Mouse (Mus musculus) limb, embryonic 10.5 days (tissue): ENCODE data around the gene Ccn5. TPM values are rescaled to one million over a fixed set of nuclear protein-coding genes. Genes with fewer than 3 reads are reported as not detected.

Source experiments
- DNase-seq: peaks from one replicate; pipeline ENCODE4 v3.0.0-alpha.2; 2017; ENCODE audit warnings: low spot score
- H3K27ac ChIP-seq: fragments of 300-500 bp; sonication (generic); 2 replicates; pipeline ENCODE4 v1.5.1; 2016; ENCODE audit warnings: mild to moderate bottlenecking
- H3K27me3 ChIP-seq: fragments of 300-500 bp; sonication (generic); 2 replicates; pipeline ENCODE4 v1.6.1; 2016; ENCODE audit warnings: low read depth, mild to moderate bottlenecking; ENCODE audit not compliant: poor library complexity, severe bottlenecking
- H3K36me3 ChIP-seq: fragments of 300-500 bp; sonication (generic); 2 replicates; pipeline ENCODE4 v1.6.1; 2016; ENCODE audit warnings: mild to moderate bottlenecking, moderate library complexity
- H3K4me1 ChIP-seq: fragments of 300-500 bp; sonication (generic); 2 replicates; pipeline ENCODE4 v1.6.1; 2016
- H3K4me3 ChIP-seq: fragments of 300-500 bp; sonication (generic); 2 replicates; pipeline ENCODE4 v1.5.1; 2016; ENCODE audit warnings: mild to moderate bottlenecking, moderate library complexity
- H3K9me3 ChIP-seq: fragments of 300-500 bp; sonication (generic); replicated peaks from 2 replicates; pipeline ENCODE4 v1.6.1; 2016; ENCODE audit warnings: mild to moderate bottlenecking
- WGBS: fragments of 180-500 bp; shearing (Covaris S2); methylation state at CpG from one replicate; pipeline ENCODE4 v1.1.7; 2016; 5-methylcytosine and 5-hydroxymethylcytosine counted together
- polyA plus RNA-seq: library from polyadenylated mRNA; unstranded; fragments of >200 nt; fragmentation: Nextera tagmentation; extraction: Ambion mirVana; gene quantifications from 2 replicates; pipeline ENCODE4 v1.2.1, GENCODE M21; 2016

Gene Ccn5
- polyA plus RNA-seq, 1 experiment from 2014 or later: 0.61 TPM

DNA sequence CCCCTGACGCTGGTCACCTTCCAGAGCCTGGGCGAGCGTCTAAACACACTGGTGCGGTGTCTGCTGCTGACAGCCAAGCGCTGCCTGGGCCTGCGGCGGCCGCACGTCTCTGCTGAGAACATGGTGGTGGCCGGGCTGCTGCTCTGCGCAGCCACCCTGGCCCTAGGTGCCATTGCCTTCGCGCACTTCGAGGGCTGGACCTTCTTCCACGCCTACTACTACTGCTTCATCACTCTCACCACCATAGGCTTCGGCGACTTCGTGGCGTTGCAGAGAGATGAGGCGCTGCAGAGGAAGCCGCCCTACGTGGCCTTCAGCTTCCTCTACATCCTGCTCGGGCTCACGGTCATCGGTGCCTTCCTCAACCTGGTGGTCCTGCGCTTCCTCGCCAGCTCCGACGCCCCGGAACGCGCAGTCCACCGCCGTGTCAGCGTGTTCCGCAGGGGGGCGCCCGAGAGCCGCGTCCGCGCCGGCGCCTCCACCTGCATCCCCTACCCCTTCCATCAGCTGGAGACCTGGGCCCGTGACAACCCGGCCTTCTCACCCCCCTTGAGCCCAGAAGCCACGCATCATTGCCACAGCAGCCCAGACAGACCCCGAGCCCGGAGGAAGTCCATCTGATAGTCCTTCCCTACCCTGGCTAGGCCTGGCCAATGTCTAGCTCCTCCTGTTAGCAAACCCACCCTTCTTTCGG, 37.7 kb downstream of the Ccn5 start:
- Histone ChIP-seq H3K27me3 (peaks cover 100% of the 10 kb centered on the region), H3K4me3 (peak overlapping the region; percentile 22; the same call in 1 of the 2 replicates), H3K4me1 (peaks cover 18% of the 10 kb centered on the region), H3K27ac (no peak overlapping the region), H3K9me3 (no peaks in the 10 kb centered on the region), H3K36me3 (no peaks in the 10 kb centered on the region)
- WGBS: 16% methylated on average over 50 of the region's 50 CpGs
- DNase-seq: peak; percentile 82

DNA sequence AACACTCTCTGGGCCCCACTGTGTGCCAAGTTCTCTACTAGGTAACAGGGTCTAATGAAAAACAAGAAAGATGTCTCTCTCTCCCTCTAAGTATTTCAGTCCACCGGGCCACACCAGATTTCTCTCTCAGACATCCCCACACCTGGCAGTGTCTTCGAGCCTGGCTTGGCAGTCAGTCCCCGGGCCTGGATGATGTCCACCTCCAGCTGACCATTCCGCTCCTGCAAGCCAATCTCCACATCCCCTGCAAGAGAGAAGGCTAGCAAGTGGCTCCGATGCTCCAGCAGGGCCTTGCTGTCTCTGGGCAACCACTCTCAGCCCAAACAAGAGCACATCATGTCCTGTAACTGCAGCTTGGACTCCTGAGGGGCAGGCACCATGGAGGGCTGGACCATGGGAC, 44.6 kb downstream of the Ccn5 start:
- peaks cover 90% of the 10 kb centered on the region for H3K27me3 ChIP-seq
- no peaks in the 10 kb centered on the region for H3K36me3 ChIP-seq
- no peak overlapping the region for H3K27ac ChIP-seq
- DNase-seq: no peak
- no peaks in the 10 kb centered on the region for H3K9me3 ChIP-seq
- 94% methylated on average over 5 of the region's 5 CpGs for WGBS
- no peak overlapping the region for H3K4me3 ChIP-seq
- H3K4me1 ChIP-seq: peaks cover 26% of the 10 kb centered on the region

- WGBS: 34% methylated on average over 9 of the region's 9 CpGs
- Histone ChIP-seq H3K27me3 (peaks cover 88% of the 10 kb centered on the region), H3K36me3 (no peaks in the 10 kb centered on the region), H3K4me3 (no peak overlapping the region), H3K4me1 (peaks cover 33% of the 10 kb centered on the region), H3K9me3 (no peaks in the 10 kb centered on the region), H3K27ac (no peak overlapping the region)
- peak; percentile 78 for DNase-seq
Measured at GRCm38 (mm10) chr2:163866061-163866460, 45.4 kb downstream of the Ccn5 start.

- Histone ChIP-seq H3K4me3 (no peak overlapping the region), H3K27ac (no peak overlapping the region), H3K36me3 (no peaks in the 10 kb centered on the region), H3K9me3 (no peaks in the 10 kb centered on the region), H3K27me3 (peaks cover 58% of the 10 kb centered on the region), H3K4me1 (peaks cover 31% of the 10 kb centered on the region)
- DNase-seq: no peak
- WGBS: 58% methylated on average over 5 of the region's 5 CpGs
Measured at GRCm38 (mm10) chr2:163869783-163870182, 49.1 kb downstream of the Ccn5 start.

- peaks cover 51% of the 10 kb centered on the region for H3K27me3 ChIP-seq
- DNase-seq: no peak
- WGBS: 81% methylated on average over 4 of the region's 4 CpGs
Measured at GRCm38 (mm10) chr2:163871266-163871665, 50.6 kb downstream of the Ccn5 start.

DNA sequence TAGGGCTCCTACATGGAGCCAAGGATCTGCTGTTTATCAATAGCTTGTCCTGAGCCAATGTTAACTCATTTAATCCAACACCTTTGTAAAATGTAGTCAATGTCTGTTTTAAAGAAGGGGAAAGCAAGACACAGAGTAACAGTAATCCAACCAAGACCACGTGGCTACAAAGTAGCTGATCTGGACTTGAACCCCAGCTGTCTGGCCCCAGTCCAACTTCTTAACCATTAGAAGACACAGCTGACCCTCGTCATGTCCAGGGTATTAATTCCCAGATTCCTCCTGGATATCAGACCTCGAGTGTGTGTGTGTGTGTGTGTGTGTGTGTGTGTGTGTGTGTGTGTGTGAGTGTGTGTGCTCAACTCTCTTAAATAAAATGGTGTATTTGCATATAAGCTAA, 51.2 kb downstream of the Ccn5 start:
- 83% methylated on average over 3 of the region's 3 CpGs for WGBS

More at GRCm38 (mm10) chr2:163871266-163871665, 50.6 kb downstream of the Ccn5 start:
- Histone ChIP-seq H3K36me3 (no peaks in the 10 kb centered on the region), H3K9me3 (no peaks in the 10 kb centered on the region), H3K27ac (no peak overlapping the region), H3K4me1 (peaks cover 21% of the 10 kb centered on the region), H3K4me3 (no peak overlapping the region)

DNA sequence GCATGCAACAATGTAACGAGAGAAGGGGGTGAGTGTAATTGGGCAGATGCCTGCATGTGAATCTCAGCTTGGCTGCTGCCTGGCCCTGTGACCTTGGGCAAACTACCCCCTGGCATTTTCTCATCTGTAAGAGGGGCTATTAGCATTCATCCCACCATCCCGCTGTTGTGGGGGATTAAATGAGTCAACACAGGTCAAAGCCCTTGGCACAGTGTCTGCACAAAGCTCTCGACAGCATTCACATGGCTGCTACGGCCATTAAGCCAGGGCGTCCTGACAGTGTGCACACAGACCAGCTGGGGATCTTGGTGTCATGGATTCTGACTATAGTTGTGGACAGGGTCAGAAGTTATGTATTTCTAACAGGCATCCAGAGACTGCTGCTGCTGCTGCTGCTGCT, 54.2 kb downstream of the Ccn5 start:
- H3K27ac ChIP-seq: no peak overlapping the region
- H3K9me3 ChIP-seq: no peaks in the 10 kb centered on the region
- WGBS: 64% methylated on average over 5 of the region's 5 CpGs
- no peaks in the 10 kb centered on the region for H3K36me3 ChIP-seq
- H3K27me3 ChIP-seq: peaks cover 20% of the 10 kb centered on the region
- H3K4me3 ChIP-seq: no peak overlapping the region
- DNase-seq: no peak
- peaks cover 12% of the 10 kb centered on the region for H3K4me1 ChIP-seq

More for the DNA sequence above, 51.2 kb downstream of the Ccn5 start:
- DNase-seq: no peak
- H3K4me1 ChIP-seq: peaks cover 14% of the 10 kb centered on the region
- H3K9me3 ChIP-seq: no peaks in the 10 kb centered on the region
- no peak overlapping the region for H3K27ac ChIP-seq
- no peak overlapping the region for H3K4me3 ChIP-seq
- H3K27me3 ChIP-seq: peaks cover 44% of the 10 kb centered on the region
- no peaks in the 10 kb centered on the region for H3K36me3 ChIP-seq

- H3K36me3 ChIP-seq: no peaks in the 10 kb centered on the region
- DNase-seq: no peak
- H3K27me3 ChIP-seq: peaks cover 14% of the 10 kb centered on the region
- no peak overlapping the region for H3K27ac ChIP-seq
- H3K4me1 ChIP-seq: peaks cover 6% of the 10 kb centered on the region
- WGBS: 86% methylated on average over 7 of the region's 7 CpGs
- no peaks in the 10 kb centered on the region for H3K9me3 ChIP-seq
- H3K4me3 ChIP-seq: no peak overlapping the region
Measured at GRCm38 (mm10) chr2:163875484-163875883, 54.8 kb downstream of the Ccn5 start.

- no peak for DNase-seq
- Histone ChIP-seq H3K27ac (no peak overlapping the region), H3K9me3 (no peaks in the 10 kb centered on the region), H3K36me3 (no peaks in the 10 kb centered on the region), H3K4me3 (no peak overlapping the region), H3K27me3 (peaks cover 4% of the 10 kb centered on the region; the same call in 1 of the 2 replicates), H3K4me1 (no peaks in the 10 kb centered on the region)
- 82% methylated on average over 14 of the region's 14 CpGs for WGBS
Measured at GRCm38 (mm10) chr2:163876830-163877498, 56.3 kb downstream of the Ccn5 start.

GRCm38 (mm10) chr2:163880891-163881290, 60.2 kb downstream of the Ccn5 start:
- H3K27me3 ChIP-seq: peaks cover 18% of the 10 kb centered on the region; the same call in 1 of the 2 replicates
- no peaks in the 10 kb centered on the region for H3K9me3 ChIP-seq
- H3K27ac ChIP-seq: no peak overlapping the region
- no peak for DNase-seq
- WGBS: 88% methylated on average over 6 of the region's 6 CpGs
- no peaks in the 10 kb centered on the region for H3K36me3 ChIP-seq
- no peak overlapping the region for H3K4me3 ChIP-seq
- H3K4me1 ChIP-seq: no peaks in the 10 kb centered on the region

Other genes starting within 250 kb of the Ccn5 start
- gene Ttpal, start 218.5 kb upstream of the Ccn5 start, polyA plus RNA-seq: 29.5 and 37.4 TPM in 2 replicates
- gene Serinc3, start 175.7 kb upstream of the Ccn5 start, polyA plus RNA-seq: 17.3 and 20.4 TPM in 2 replicates
- 191 and 204 TPM in 2 replicates for gene Pkig, start 162.5 kb upstream of the Ccn5 start, polyA plus RNA-seq
- 12.2 and 13.8 TPM in 2 replicates for gene Ada, start 70.6 kb upstream of the Ccn5 start, polyA plus RNA-seq
- gene Kcnk15, start 32.8 kb downstream of the Ccn5 start, polyA plus RNA-seq: not detected in 2 replicates
- 0.06 and 0.24 TPM in 2 replicates for gene Rims4, start 97.8 kb downstream of the Ccn5 start, polyA plus RNA-seq
- 307 and 327 TPM in 2 replicates for gene Ywhab, start 174.1 kb downstream of the Ccn5 start, polyA plus RNA-seq
- 0.76 and 1.3 TPM in 2 replicates for gene Pabpc1l, start 204.6 kb downstream of the Ccn5 start, polyA plus RNA-seq
- 30.4 and 32.8 TPM in 2 replicates for gene Stk4, start 249.5 kb downstream of the Ccn5 start, polyA plus RNA-seq